Mouse (Mus musculus) gastrocnemius, adult 18-20 months (tissue): ENCODE measurements around the gene Mark1. TPM values are rescaled to one million over a fixed set of nuclear protein-coding genes. Genes with fewer than 3 reads are reported as not detected.

Experiments
- DNase-seq: peaks from one replicate; pipeline ENCODE4 v3.0.0; 2021; ENCODE audit warnings: low spot score
- long read RNA-seq, 2 experiments: library from polyadenylated mRNA; stranded (forward); transcript quantifications; one replicate each; pipeline ENCODE4 v2.0.0; 2021
- total RNA-seq, 2 experiments: library from RNA; stranded (reverse); gene quantifications; 2 replicates each; pipeline ENCODE4 v1.2.3; 2021

The Mark1 gene
- 1 to 10 TPM; 1.0 to 2.2 TPM for total RNA-seq
- long read RNA-seq, experiment 1, full-length matches to known transcripts: 2 of 3 reads
- long read RNA-seq, experiment 1, partial matches to known transcripts: 0 of 3 reads
- long read RNA-seq, experiment 1, other reads (novel, unspliced or antisense): 1 of 3 reads
- long read RNA-seq, experiment 2, full-length matches to known transcripts: 2 of 2 reads
- long read RNA-seq, experiment 2, partial matches to known transcripts: 0 of 2 reads
- long read RNA-seq, experiment 2, other reads (novel, unspliced or antisense): 0 of 2 reads

DNA sequence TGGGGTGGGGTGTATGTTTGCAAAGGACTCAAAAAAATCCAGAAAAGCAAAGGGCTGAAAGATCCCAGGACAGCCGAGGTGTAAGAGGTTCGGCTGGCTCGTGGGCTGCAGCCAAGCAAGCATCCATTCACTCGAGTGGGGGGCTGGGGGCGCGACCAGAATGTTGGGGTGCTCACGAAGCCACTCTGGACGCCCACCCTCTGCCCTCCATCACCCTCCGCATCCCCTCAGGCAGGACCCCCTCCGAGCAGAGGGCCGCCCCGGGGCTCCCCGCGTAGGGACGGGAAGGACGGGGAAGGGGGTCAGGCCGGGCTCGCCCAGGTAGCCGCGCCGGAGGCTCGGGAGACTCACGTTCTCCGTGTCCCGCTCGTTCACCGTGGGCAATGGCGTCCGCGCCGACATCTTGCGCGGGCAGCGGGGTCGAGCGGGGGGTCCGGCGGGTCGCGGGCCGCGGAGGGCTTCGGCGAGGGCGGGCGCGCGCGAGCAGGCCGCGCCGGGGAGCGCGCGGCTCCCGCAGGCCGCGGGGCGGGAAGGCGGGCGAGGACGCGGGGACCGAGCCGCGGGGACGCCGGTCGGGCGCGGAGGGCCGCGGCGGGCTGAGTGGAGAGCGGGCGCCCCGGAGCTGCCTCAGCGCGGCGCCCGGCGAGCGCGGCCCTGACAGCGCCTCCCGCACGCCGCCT lies at the start of gene Mark1:
Gene Mark1 (minus strand): TSS at position 500 of the 680 bp plus-strand sequence.
- DNase-seq: no peak

DNA sequence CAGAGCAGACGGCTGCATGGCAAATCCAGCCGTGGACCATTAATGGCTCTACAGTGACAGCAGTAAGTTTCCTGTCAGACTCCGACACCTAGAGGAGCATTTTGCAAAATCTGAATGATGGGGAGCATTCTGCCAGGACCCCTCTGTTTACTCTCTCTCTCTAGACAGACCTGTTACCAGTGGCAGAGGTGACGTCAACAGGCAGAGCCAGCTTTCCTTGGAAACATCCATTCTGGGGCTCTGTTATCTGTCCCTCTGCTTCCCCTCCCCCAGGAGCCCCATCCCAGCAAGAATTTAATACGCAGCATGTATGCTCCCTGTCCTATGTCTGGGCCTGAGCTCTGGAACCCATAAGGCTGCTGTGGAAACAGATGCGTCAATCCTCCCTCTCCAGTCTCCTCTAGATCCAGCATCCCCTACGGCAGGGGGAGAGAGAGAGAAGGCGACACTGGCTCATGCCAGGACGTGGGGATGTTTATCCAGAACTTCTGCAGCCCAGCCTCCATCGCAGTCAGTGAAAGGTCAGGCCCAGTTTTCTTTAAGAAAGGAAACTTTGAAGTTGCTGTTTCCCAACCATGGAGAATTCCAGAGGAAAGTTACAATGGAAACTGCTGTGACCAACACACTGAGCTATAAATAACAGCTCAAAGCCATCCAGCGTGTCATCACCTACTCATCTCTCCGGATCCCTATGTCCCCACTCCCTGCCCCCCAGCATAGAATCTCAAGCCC lies 48.3 kb upstream of the Mark1 start:
- DNase-seq: no peak

DNA sequence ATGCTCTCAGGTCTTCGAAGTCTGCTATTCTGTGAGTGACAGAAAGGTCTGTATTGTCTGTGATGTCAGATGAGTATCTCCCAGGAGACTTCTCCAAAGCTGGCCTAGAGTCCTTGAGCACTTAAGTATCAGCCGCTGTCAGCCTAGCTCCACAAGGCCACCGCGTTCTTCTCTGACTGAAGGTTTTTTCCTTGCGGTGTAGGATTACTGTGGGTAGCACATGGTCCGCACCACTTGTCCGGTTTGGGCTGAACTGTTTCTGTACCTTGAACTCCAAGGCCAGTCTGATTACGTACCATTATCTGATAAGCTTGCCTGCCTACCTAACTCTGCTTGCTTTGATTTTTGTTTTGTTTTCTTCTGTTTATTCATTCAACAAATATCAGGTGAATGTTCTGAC lies 47.1 kb upstream of the Mark1 start:
- DNase-seq: no peak

DNA sequence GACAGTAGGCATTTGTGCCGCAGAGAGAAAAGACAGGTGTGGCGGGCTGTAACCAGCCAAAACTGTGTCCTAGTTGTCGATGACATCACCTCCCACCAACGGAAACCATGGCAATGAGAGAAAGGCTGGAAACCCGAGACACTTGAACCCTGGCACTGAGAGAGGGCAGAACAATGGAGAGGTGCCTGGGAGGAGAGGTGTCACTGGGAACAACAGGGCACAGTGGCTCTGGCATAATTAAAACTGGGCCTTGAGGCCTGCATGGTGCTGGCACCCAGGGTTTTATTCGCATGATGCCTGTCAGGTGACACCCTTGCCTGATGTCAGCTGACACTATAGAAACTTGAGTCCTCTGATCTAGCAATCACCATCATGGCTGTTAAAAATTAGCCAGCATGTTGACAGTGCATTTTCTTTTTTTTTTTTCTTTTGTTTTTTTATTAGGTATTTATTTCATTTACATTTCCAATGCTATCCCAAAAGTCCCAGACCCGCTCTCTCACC lies 38.9 kb upstream of the Mark1 start:
- DNase-seq: no peak

DNA sequence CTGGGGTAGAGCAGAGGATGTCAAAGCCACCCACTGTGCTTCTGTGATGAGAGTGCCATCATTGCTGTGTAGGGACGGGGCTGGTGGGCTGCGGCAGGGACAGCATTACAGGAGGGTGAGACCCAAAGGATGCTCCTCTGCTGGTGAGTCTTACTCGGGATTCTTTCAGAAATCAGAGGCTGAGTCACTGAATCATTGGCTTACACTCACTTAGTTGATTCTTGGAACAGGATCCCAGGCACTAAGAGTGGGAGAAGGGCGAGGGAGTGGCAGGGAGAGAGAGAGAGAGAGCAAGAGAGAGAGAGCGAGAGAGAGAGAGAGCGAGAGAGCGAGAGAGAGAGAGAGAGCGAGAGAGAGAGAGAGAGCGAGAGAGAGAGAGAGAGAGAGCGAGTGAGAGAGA lies 31.2 kb upstream of the Mark1 start:
- DNase-seq: no peak

DNA sequence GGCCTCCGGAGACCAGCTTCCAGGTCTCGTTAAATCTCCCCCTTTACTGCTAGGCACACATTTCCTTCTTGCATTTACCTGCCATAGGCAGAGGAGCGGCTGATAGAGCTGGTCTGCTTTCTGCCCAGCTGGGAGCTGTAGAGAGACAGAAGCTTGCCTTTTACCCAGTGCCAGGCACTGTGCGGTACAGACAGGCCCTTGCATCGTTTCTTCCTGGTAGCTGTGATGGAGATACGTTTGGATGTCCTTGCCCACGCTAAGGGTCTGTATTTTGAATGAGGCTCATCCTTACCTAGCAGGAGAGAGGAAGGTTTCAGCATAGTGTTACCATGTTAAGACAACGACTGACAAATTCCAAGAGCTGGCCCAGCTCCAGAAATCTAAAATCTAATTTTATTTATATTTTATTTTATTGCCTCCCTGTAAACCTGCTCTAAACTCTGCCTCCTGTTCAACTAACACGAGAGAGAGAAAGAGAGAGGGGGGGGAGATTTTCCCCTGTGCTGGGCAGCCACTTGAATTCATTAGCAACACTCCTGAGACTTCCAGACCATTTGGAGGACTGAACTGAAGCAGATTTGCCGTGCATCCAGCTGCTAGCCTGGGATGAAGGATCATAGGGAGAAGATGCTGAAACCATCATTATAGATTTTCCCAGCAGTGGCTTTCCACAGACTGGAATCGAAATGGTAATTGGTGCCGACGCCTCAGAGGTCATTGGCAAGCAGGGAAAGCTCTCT lies 21.2 kb upstream of the Mark1 start:
- DNase-seq: no peak

DNA sequence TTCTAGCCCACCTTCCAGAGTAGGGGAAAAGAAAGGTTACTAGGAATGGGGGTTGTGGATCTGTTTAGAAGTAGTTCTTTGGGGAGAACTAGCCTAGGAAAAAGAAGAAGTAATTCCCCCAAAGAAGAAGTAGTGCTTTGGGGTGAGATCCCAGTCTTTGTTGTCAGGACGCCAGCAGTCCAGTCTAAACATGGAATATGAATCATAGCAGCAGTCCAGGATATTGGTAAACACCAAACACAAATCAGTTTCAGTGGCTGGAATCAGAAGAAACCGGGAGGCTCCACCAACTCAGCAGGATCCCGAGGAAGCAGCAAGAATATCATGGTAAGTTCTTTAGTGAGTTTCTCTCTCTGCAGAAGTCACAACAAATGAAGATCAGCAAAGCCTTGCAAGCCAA lies 13.2 kb upstream of the Mark1 start:
- no peak for DNase-seq

DNA sequence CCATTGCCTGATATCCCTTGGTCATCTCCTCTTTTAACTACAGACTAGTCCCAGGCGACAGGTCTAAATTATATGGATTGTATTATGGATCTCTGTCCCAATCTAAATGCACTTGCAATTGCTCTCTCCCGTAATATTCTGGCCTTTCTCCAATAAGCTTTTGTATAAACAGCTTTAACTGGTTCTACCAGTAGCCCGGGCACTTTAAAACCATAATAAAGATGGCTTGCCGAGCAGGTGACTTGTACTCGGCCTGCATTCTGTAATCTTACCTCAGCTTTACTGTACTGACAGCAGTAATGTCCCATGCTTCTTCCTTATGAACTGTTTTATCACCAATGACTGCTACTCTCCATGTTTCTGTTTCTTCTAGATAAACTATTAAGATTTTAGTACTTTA lies 7.7 kb upstream of the Mark1 start:
- DNase-seq: no peak

DNA sequence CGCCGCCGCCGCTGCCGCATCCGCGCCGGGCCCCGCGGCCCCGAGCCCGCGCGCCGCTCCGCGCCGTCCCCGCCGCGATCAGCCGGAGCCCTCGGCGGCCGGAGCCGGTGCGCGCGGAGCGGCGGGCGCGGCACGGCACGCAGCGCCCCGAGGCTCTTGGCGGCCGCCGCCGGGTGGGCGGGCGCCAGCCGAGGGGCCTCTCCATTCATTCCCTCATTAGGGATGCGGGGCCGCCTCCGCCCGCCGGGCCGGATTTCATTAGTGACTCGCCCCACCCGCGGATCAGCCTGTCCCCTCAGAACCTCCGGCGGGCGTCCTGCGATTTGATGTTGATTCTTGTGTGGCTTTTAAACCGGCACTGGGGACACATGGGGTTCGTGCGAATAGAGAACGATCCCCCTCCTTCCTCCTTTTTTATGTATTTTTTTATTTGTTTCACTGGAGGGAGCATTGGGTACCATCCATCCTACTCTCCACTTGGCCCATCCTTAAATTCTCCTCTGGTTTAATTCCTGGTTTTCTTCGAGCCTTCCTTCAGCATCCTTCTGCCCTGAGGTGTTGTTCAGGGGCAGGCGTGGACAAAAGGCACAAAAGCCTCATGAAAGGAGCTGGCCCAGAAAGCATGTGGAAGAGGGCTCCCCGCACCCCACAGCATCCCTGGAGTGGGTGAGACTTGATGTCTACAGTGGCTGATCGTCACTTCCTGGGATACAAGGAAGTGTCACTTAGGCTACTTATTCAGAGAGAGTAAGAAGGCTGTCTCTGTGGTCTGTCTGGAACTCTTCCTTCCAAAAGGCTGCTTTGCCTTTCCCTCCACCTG lies 620 bp upstream of the Mark1 start:
- DNase-seq: peak; percentile 18

DNA sequence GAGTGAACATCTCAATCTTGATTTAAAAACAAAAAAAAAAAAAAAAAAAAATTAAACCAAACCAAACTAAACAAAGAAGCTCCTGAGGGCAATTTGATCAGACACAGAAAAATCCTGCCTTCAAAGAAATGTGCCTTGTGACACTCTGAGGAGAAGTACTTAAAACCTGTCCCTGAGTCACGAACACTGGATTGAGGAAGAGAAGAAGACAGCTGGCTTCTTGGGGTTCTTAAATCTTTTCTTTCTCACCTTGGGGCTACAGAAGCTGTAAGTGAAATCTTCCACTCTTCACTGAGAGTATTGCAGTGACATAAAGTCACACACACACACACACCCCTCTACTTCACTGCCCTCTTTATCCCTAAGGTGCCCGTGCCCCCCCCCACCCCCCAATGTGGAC lies 739 bp downstream of the Mark1 start:
- no peak for DNase-seq

DNA sequence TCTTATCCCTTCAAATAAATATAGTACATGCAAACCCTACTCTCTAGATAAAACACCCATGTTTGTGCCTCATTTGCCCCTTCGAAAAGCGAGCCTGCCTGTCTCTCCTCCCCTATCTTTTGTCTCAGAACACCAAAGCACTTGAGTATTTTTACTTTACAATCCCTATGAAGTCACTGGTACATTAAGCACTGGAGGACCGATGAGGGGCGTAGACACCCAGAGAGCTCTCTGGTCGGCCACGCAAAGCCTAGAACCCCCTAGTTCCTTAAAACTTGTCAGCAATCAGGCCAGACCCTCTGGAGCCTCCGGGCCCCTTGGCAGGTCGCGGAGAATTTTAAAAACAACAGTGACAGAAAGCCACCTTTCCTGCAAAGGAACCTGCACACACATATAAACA lies 1.2 kb downstream of the Mark1 start:
- DNase-seq: no peak

DNA sequence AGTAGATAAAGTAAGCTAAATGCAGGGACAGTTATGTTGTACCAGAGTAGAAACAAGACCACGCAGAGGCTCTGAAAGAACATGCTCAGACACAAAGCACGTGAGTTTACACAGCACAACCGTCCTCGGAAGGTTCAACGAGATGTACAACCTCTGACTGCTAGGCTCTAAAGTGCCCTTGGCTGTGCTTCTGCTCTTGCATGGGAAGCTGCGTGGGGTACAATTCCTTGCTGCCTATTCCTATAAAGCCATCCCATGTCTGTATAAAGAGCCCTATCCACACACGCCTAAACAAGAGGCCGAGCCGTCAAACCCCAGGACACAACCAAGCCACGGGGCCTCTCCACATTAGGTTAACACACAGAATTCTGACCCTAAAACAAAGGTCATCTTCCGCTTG lies 1.9 kb downstream of the Mark1 start:
- no peak for DNase-seq

DNA sequence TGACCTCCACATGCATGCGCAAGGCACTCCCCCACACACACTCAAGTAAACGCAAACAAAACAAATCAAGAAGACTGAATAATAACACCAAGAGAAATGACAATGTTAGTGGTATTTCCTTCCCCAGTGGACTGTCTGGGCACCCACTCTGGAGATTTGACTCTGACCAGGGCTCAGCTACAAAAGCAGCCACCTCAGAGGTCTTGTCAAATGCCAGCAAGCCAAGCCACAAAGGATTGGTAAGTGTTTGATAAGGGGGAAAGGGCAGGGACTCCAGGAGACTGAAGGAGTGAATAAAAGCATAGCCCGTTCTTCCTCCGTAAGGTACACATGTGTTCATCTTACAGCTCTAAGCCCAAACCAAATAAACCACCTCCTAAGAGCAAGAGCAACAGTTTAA lies 4.0 kb downstream of the Mark1 start:
- no peak for DNase-seq

DNA sequence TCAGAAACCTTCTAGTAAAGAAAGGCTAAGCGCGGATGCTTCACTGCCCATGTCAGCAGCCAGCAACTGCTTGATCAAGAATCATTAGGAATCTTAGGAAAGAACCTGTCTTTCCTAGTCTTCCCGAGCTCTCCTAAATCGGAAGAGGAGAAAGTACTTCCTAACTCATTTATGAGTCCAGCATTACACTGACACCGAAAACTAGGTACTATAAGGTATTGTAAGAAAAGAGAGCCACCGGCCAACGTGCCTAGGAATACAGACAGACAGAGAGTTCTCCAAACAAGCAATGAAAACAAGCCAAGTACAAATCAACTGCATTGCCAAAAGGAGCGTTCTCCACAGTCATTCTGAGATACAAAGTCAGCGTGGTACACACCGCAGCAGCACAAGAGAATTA lies 8.2 kb downstream of the Mark1 start:
- DNase-seq: no peak

DNA sequence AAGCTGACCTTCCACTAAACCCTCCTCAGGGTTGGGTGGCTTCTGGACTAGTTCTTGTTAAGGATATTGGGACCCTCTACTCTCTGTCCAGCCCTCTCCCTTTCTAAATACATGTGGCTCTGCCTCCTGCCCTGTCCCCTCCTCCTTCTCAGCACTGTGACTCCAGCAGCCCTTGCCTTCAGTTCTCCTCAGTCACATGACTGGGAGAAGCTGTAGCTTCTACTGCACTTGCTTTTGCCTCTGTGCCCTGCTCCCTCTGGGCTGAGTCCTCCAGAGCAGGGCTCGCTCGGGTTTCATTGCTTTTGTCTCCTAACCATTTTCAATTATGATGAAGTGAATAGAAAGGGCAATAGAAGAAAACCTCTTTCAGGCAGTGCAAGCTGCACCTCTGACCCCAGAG lies 12.6 kb downstream of the Mark1 start:
- no peak for DNase-seq

DNA sequence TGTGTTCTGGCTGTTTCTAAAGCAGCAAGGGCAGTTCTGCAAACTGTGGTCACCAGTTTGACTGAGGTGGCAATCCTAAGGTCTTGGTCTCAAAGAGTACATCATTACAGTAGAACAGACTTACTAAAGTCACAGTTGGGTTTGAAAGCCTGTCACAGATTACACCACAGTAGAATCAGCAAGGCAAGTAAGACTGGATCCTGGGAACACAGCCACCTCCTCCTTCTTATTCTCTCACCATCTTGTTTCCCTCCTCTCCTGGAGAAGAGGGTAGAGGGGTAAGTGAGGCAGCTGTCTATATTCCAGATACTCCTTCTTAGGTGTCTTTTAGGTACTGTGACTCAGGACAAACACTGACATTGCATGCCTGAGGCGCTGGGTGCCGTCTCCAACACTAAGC lies 14.6 kb downstream of the Mark1 start:
- no peak for DNase-seq

DNA sequence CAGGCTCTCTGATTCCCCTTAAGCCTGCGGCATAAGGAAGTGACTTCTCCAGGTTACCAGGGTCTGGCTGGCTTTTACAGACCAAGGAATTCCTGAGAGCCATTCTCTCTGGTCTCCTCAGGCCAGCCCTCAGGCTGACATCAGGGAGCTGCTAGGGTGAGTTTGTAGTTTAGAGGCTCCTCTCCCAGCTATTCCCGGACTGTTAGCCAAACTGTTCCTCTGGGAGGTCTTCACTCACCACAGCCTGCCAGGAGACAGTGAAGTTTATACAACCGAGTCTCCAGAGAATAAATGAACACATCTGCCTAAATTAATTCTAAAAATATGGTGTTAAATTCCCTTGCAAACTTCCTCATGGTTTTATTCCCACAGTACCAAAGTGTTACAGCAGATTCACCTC lies 15.6 kb downstream of the Mark1 start:
- DNase-seq: peak; percentile 17

DNA sequence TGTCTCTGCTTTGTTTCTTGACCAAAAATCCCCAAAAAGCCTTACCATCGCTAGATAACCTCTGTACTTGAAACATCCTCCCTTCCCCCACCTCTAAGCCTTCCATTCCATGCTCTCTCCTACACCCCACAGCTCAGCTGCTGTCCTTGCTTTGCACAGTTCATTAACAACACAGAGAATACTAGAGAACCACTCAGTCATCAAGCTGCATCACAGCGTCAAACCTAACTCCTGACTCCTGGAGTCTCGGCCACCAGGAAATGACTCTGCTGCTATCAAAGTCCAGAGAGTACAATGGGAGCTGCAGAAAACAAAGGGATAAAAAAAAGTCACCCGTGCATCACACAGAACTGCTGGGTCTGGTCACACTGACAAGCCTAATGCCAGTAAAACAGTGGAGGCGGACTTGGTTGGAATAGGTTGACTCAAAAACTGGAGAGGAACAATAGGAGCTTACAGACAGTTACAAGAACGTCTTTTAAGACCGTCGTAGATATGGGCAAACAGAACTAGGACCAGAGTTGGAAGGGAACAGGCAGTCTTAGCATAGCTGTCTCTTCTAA lies 27.1 kb downstream of the Mark1 start:
- DNase-seq: no peak

DNA sequence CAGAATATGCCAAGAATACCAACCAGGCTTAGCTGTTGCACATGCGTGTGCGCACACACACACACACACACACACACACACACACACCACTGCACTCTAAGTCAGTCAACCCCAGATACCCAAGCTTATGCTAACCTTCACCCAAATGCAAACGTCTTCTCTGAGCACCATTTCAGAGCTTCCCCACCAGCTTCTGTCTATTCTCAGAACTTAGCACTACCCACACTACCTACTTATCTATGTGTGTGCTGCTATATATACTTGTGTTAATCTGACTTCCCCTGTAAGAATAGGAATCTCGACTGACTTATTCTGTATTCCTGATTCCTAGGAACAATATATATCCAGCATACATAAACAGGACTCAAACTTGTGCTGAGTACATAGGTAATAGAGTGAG lies 30.0 kb downstream of the Mark1 start:
- DNase-seq: no peak

DNA sequence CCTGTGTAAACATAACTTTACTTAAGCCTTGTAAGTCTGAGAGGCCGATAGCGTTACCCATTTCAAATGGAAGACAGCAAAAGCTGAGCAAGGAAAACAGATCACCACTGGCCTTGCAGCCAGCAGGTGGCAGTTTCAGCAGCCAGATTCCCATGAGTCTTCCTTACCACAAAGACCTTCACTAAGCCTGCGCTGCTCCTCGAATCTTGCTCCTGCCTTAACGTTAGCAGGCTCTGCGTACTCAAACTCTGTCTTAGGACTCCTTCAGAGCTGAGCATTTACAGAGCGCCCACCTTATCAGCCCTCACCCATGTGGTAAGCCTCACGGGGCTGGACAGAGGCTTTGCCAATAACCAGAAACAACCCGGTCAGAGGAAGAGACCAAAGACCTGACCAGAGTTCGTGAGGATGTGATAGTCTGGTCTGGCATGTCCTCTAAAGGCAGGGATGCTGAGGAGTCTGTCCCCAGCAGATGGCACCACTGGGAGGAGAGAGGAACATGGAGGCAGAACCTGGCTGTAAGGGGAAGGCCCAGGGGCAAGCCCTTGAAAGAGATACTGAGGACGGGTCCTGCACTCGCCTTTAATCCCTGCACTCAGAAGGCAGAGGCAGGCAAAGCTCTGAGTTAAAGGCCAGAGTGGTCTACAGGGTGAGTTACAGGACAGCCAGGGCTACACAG lies 33.5 kb downstream of the Mark1 start:
- DNase-seq: peak; percentile 45
